Mouse (Mus musculus) kidney, embryonic 16.5 days (tissue): ENCODE measurements around the gene Phkb. TPM values are rescaled to one million over a fixed set of nuclear protein-coding genes. Genes with fewer than 3 reads are reported as not detected.
A peak's percentile ranks its signal among the peaks of the same experiment; 100 is the strongest.
"Not testable (repeated sequence)": the region's sequence is repeated elsewhere in the genome, so short reads cannot be mapped to it uniquely, and the experiment has no call there.

Source experiments
- ATAC-seq: fragments of 200-750 bp; cut with Nextera tagmentation; 2 replicates; pipeline ENCODE4 v1.8.0; 2017; ENCODE audit warnings: moderate TSS enrichment; ENCODE audit not compliant: low FRiP score, low TSS enrichment
- H3K27ac ChIP-seq: fragments of 300-500 bp; sonication (generic); 2 replicates; pipeline ENCODE4 v1.5.1; 2014; ENCODE audit warnings: low read length
- H3K27me3 ChIP-seq: fragments of 300-500 bp; sonication (generic); 2 replicates; pipeline ENCODE4 v1.6.1; 2014; ENCODE audit warnings: low read length, control low read depth, mixed read lengths; ENCODE audit not compliant: insufficient read depth
- H3K36me3 ChIP-seq: fragments of 300-500 bp; sonication (generic); 2 replicates; pipeline ENCODE4 v1.6.1; 2014; ENCODE audit warnings: low read length, control low read depth, mixed read lengths; ENCODE audit not compliant: insufficient read depth
- H3K4me1 ChIP-seq: fragments of 300-500 bp; sonication (generic); 2 replicates; pipeline ENCODE4 v1.6.1; 2014; ENCODE audit warnings: low read length, control low read depth, mixed read lengths; ENCODE audit not compliant: insufficient read depth
- H3K4me2 ChIP-seq: fragments of 300-500 bp; sonication (generic); replicated peaks from 2 replicates; pipeline ENCODE4 v1.6.1; 2014; ENCODE audit warnings: low read depth, low read length
- H3K4me3 ChIP-seq: fragments of 300-500 bp; sonication (generic); 2 replicates; pipeline ENCODE4 v1.5.1; 2014; ENCODE audit warnings: mild to moderate bottlenecking, low read length
- H3K9ac ChIP-seq: fragments of 300-500 bp; sonication (generic); replicated peaks from 2 replicates; pipeline ENCODE4 v1.6.1; 2014; ENCODE audit warnings: low read length
- H3K9me3 ChIP-seq: fragments of 300-500 bp; sonication (generic); 2 replicates; pipeline ENCODE4 v1.6.1; 2016; ENCODE audit warnings: low read length, control low read depth
- WGBS: fragments of 180-500 bp; shearing (Covaris S2); extraction: QIAGEN DNeasy Blood & Tissue Kit; methylation state at CpG from one replicate; pipeline ENCODE4 v1.1.7; 2014; 5-methylcytosine and 5-hydroxymethylcytosine counted together
- polyA plus RNA-seq: library from polyadenylated mRNA; unstranded; fragments of >200 nt; fragmentation: Nextera tagmentation; extraction: Ambion mirVana; gene quantifications from 2 replicates; pipeline ENCODE4 v1.2.1, GENCODE M21; 2015

Gene Phkb
- polyA plus RNA-seq, 1 experiment from 2014 or later: 55.5 TPM

GRCm38 (mm10) chr8:85857227-85857896, 16.6 kb downstream of the Phkb start:
- not testable (repeated sequence) for H3K4me1 ChIP-seq, H3K9me3 ChIP-seq, H3K27ac ChIP-seq, H3K4me2 ChIP-seq, H3K4me3 ChIP-seq, ATAC-seq, H3K27me3 ChIP-seq, H3K9ac ChIP-seq, H3K36me3 ChIP-seq
- 50% methylated on average over 11 of the region's 11 CpGs for WGBS

GRCm38 (mm10) chr8:85860612-85861011, 19.9 kb downstream of the Phkb start:
- H3K4me3 ChIP-seq: no peak overlapping the region
- no peaks in the 10 kb centered on the region for H3K27me3 ChIP-seq
- no peak overlapping the region for H3K9ac ChIP-seq
- ATAC-seq: no peak
- H3K4me2 ChIP-seq: no peak overlapping the region
- H3K36me3 ChIP-seq: no peaks in the 10 kb centered on the region
- H3K9me3 ChIP-seq: no peaks in the 10 kb centered on the region
- H3K27ac ChIP-seq: no peak overlapping the region
- no peaks in the 10 kb centered on the region for H3K4me1 ChIP-seq
- WGBS: 37% methylated on average over 5 of the region's 5 CpGs

- Histone ChIP-seq H3K9me3 (no peaks in the 10 kb centered on the region), H3K4me3 (no peak overlapping the region), H3K36me3 (no peaks in the 10 kb centered on the region), H3K4me2 (no peak overlapping the region), H3K27ac (no peak overlapping the region), H3K9ac (no peak overlapping the region), H3K4me1 (no peaks in the 10 kb centered on the region), H3K27me3 (no peaks in the 10 kb centered on the region)
- no peak for ATAC-seq
- 63% methylated on average over 1 of the region's 1 CpGs for WGBS
Observed at GRCm38 (mm10) chr8:85862381-85862780, 21.6 kb downstream of the Phkb start.

GRCm38 (mm10) chr8:85871660-85872059, 30.9 kb downstream of the Phkb start:
- Histone ChIP-seq H3K4me1 (0 out of 2 replicates have a peak, but pooled peaks cover 3% of the 10 kb centered on the region), H3K27me3 (no peaks in the 10 kb centered on the region), H3K36me3 (no peaks in the 10 kb centered on the region), H3K9ac (no peak overlapping the region), H3K4me2 (no peak overlapping the region), H3K27ac (peak overlapping the region; percentile 31; the same call in 1 of the 2 replicates), H3K9me3 (no peaks in the 10 kb centered on the region), H3K4me3 (no peak overlapping the region)
- 57% methylated on average over 2 of the region's 2 CpGs for WGBS
- ATAC-seq: 0 out of 2 replicates have a peak, but pooled peaks have one; percentile 35

- Histone ChIP-seq H3K4me2 (no peak overlapping the region), H3K36me3 (peaks cover 23% of the 10 kb centered on the region; the same call in 1 of the 2 replicates), H3K9ac (no peak overlapping the region), H3K4me1 (no peaks in the 10 kb centered on the region), H3K27me3 (no peaks in the 10 kb centered on the region), H3K9me3 (no peaks in the 10 kb centered on the region; the same call in 1 of the 2 replicates), H3K4me3 (no peak overlapping the region), H3K27ac (no peak overlapping the region)
- 92% methylated on average over 8 of the region's 8 CpGs for WGBS
- ATAC-seq: no peak
Observed at GRCm38 (mm10) chr8:85877976-85878375, 37.2 kb downstream of the Phkb start.

- H3K4me2 ChIP-seq: no peak overlapping the region
- no peak overlapping the region for H3K27ac ChIP-seq
- no peaks in the 10 kb centered on the region for H3K4me1 ChIP-seq
- no peaks in the 10 kb centered on the region for H3K27me3 ChIP-seq
- H3K36me3 ChIP-seq: peaks cover 23% of the 10 kb centered on the region; the same call in 1 of the 2 replicates
- H3K9me3 ChIP-seq: no peaks in the 10 kb centered on the region; the same call in 1 of the 2 replicates
- H3K4me3 ChIP-seq: no peak overlapping the region
- ATAC-seq: no peak
- H3K9ac ChIP-seq: no peak overlapping the region
- WGBS: 91% methylated on average over 7 of the region's 7 CpGs
Observed at GRCm38 (mm10) chr8:85879624-85880023, 38.9 kb downstream of the Phkb start.

GRCm38 (mm10) chr8:85884811-85885210, 44.1 kb downstream of the Phkb start:
- no peak overlapping the region for H3K27ac ChIP-seq
- no peak for ATAC-seq
- no peaks in the 10 kb centered on the region for H3K27me3 ChIP-seq
- H3K4me1 ChIP-seq: no peaks in the 10 kb centered on the region
- no peak overlapping the region for H3K9ac ChIP-seq
- WGBS: 81% methylated on average over 3 of the region's 3 CpGs
- peaks cover 28% of the 10 kb centered on the region for H3K36me3 ChIP-seq
- H3K9me3 ChIP-seq: no peaks in the 10 kb centered on the region; the same call in 1 of the 2 replicates
- H3K4me2 ChIP-seq: no peak overlapping the region
- no peak overlapping the region for H3K4me3 ChIP-seq

- 99% methylated on average over 2 of the region's 2 CpGs for WGBS
- no peak overlapping the region for H3K4me2 ChIP-seq
- ATAC-seq: no peak
- no peak overlapping the region for H3K4me3 ChIP-seq
- H3K36me3 ChIP-seq: peaks cover 9% of the 10 kb centered on the region; the same call in 1 of the 2 replicates
- no peaks in the 10 kb centered on the region for H3K9me3 ChIP-seq
- H3K27ac ChIP-seq: no peak overlapping the region
- no peaks in the 10 kb centered on the region for H3K27me3 ChIP-seq
- no peaks in the 10 kb centered on the region for H3K4me1 ChIP-seq
- no peak overlapping the region for H3K9ac ChIP-seq
Observed at GRCm38 (mm10) chr8:85897636-85898035, 56.9 kb downstream of the Phkb start.

- 0 out of 2 replicates have a peak overlapping the region, but pooled peaks have one; percentile 53 for H3K27ac ChIP-seq
- H3K4me3 ChIP-seq: no peak overlapping the region
- no peak for ATAC-seq
- H3K36me3 ChIP-seq: no peaks in the 10 kb centered on the region
- no peak overlapping the region for H3K9ac ChIP-seq
- no peak overlapping the region for H3K4me2 ChIP-seq
- H3K27me3 ChIP-seq: no peaks in the 10 kb centered on the region
- H3K4me1 ChIP-seq: peaks cover 9% of the 10 kb centered on the region; the same call in 1 of the 2 replicates
- no peaks in the 10 kb centered on the region for H3K9me3 ChIP-seq
Observed at GRCm38 (mm10) chr8:85924991-85925390, 84.2 kb downstream of the Phkb start.

- H3K9ac ChIP-seq: no peak overlapping the region
- no peak for ATAC-seq
- H3K4me2 ChIP-seq: no peak overlapping the region
- H3K9me3 ChIP-seq: no peaks in the 10 kb centered on the region
- no peak overlapping the region for H3K4me3 ChIP-seq
- 86% methylated on average over 1 of the region's 1 CpGs for WGBS
- H3K36me3 ChIP-seq: no peaks in the 10 kb centered on the region
- H3K27me3 ChIP-seq: no peaks in the 10 kb centered on the region
- peak overlapping the region; percentile 53 for H3K27ac ChIP-seq
- H3K4me1 ChIP-seq: peaks cover 9% of the 10 kb centered on the region; the same call in 1 of the 2 replicates
Observed at GRCm38 (mm10) chr8:85925574-85925973, 84.8 kb downstream of the Phkb start.
